Mouse (Mus musculus): ENCODE measurements around the gene Bcar1. TPM values are rescaled to one million over a fixed set of nuclear protein-coding genes. Genes with fewer than 3 reads are reported as not detected.

The Bcar1 gene
- total and polyA plus RNA-seq, 2 experiments from 2014 or later, result 44.3 to 72.8 TPM

DNA sequence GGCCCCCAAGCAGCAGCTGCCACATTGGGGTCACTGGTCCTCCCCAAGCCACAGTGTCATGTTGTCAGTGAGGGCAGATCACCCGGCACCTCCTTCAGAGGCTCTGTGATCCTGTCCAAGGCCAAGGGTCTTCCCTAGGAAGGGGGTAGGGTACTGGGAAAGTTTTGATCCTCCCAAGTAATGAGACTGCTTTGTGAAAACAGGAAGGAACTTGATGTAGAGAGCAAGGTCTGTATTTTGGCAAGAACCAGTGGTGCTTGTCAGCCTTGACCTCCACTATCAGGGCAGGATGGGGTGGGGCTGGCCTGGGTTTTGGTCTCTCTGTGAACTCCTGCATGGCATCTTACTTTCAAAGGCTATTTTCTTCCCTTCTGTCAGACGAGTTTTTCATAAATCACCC is 10.5 kb upstream of the Bcar1 start:
- ATAC-seq (ENCODE audit: low FRiP score) (no peak), DNase-seq (ENCODE audit: low spot score) (no peak)
- WGBS, result 64% methylated on average over 2 of the region's 2 CpGs
- Histone ChIP-seq H3K9ac (replicated peaks; ENCODE audit: low read length, poor library complexity, severe bottlenecking) (no peak overlapping the region), H3K9me3 (ENCODE audit: low read length) (no peaks in the 10 kb centered on the region), H3K4me3 (ENCODE audit: low read depth, low read length) (no peak overlapping the region), H3K4me1 (ENCODE audit: insufficient read depth, low read length) (no peaks in the 10 kb centered on the region), H3K27me3 (ENCODE audit: insufficient read depth, low read length) (no peaks in the 10 kb centered on the region), H3K4me2 (ENCODE audit: low read depth, low read length, poor library complexity, severe bottlenecking) (no peak overlapping the region), H3K27ac (ENCODE audit: low read depth, low read length) (no peak overlapping the region), H3K36me3 (ENCODE audit: insufficient read depth, low read length) (no peaks in the 10 kb centered on the region)
- no peak for TF ChIP-seq CTCF (IDR thresholded peaks at IDR 0.05)

DNA sequence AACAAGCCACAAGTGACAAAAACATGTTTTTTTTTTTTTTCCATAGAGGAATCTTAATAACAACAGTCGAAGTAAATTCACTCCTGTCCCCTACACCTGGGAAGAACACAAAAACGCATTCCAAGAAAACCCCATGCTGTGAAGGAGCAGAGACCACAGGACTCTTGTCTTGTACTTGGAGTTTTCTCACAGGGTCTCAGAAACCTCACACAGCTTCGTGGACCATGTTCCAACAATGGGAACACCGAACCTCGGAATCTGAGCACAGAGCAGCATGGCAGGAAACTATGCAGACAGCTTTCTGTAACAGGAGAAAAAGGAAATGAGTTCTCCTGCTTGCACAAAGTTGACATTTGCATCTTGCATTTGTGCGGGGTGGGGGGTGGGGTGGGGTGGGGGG is 5.2 kb upstream of the Bcar1 start:
- H3K9me3 ChIP-seq (ENCODE audit: low read length), result no peaks in the 10 kb centered on the region
- no peak overlapping the region for H3K27ac ChIP-seq (ENCODE audit: low read depth, low read length)
- no peak for TF ChIP-seq CTCF (IDR thresholded peaks at IDR 0.05)
- H3K36me3 ChIP-seq (ENCODE audit: insufficient read depth, low read length), result no peaks in the 10 kb centered on the region
- H3K4me2 ChIP-seq (ENCODE audit: low read depth, low read length, poor library complexity, severe bottlenecking), result no peak overlapping the region
- 64% methylated on average over 6 of the region's 6 CpGs for WGBS
- H3K4me3 ChIP-seq (ENCODE audit: low read depth, low read length), result no peak overlapping the region
- H3K9ac ChIP-seq (replicated peaks; ENCODE audit: low read length, poor library complexity, severe bottlenecking), result no peak overlapping the region
- ATAC-seq (ENCODE audit: low FRiP score), result no peak
- no peak for DNase-seq (ENCODE audit: low spot score)
- no peaks in the 10 kb centered on the region for H3K27me3 ChIP-seq (ENCODE audit: insufficient read depth, low read length)
- H3K4me1 ChIP-seq (ENCODE audit: insufficient read depth, low read length), result peaks cover 18% of the 10 kb centered on the region

DNA sequence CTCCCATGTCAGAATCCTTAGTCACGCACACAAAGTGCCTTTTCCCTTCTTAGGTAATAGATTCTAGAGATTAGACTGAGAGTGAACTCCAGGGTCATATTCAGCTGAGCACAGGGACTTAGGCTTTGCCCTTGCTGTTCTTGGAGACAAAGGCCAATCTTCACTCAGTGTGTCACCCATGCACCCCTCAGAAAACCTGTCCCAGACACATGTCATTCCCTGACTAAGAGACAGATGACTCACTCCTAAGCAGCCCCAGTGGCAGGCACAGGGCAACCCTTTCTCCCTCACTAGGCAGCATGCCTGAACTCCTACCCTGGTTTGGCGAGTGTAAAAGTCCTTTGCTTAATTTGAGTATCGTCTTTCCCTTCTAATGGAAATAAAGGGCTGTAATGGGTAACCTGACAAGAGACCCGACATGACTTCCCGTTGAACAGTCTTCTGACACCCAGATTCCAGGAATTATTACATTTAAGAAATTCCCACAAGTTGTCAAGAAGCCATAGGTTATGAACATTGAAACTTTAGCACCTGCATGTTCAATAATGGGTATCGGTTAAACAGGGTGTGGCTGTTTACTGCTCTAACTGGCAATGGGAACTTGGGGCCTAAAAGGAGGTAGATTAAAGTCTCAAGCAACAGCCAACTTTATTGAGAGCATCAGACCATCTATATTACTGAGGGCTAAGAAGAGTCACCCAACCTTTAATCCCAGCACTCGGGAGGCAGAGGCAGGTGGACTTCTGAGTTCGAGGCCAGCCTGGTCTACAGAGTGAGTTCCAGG is 4.4 kb upstream of the Bcar1 start:
- no peaks in the 10 kb centered on the region for H3K27me3 ChIP-seq (ENCODE audit: insufficient read depth, low read length)
- ATAC-seq (ENCODE audit: low FRiP score) (no peak), DNase-seq (ENCODE audit: low spot score) (no peak)
- H3K9ac ChIP-seq (replicated peaks; ENCODE audit: low read length, poor library complexity, severe bottlenecking), result no peak overlapping the region
- H3K4me2 ChIP-seq (ENCODE audit: low read depth, low read length, poor library complexity, severe bottlenecking), result no peak overlapping the region
- H3K36me3 ChIP-seq (ENCODE audit: insufficient read depth, low read length), result no peaks in the 10 kb centered on the region
- peaks cover 18% of the 10 kb centered on the region for H3K4me1 ChIP-seq (ENCODE audit: insufficient read depth, low read length)
- TF ChIP-seq CTCF (IDR thresholded peaks at IDR 0.05), result no peak
- H3K27ac ChIP-seq (ENCODE audit: low read depth, low read length), result no peak overlapping the region
- no peaks in the 10 kb centered on the region for H3K9me3 ChIP-seq (ENCODE audit: low read length)
- WGBS, result 89% methylated on average over 8 of the region's 8 CpGs
- H3K4me3 ChIP-seq (ENCODE audit: low read depth, low read length), result no peak overlapping the region

DNA sequence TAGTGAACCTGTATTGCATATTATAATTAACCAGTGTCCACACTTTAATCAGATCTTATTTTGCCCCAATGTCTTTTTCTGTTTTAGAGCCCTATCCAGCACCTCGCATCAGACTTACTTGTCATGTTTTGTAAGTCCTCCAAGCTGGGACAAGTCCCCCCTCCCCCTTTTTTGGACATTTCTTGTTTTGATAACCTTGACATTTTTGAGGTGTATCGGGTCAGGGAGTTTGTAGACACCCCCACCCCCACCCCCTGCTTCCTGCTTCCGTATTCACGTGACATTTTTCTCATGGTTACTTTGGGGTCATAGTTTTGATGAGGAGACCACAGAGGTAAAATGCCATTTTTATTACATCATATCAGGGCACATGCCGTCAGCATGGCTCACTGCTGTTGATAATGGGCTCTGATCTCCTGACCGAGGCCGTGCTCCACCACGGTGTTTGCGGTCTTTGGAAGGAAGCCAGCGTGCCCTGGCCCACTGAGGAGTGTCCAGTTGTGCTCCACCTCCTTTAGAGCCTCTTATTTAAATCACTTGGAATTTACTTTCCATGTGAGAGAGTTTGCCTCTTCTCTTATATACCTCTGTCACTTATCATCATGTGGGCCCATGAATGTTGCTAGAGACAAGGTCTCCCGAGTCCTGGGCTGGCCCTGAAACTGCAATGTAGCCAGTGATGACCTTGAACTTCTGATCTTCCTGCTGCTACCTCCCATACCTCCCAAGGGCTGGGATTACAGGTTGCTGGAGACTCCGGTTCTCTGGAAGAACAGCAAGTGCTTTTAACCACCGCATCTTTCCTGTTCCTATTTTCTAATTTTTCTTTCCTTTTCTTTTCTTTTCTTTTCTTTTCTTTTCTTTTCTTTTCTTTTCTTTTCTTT is 3.2 kb upstream of the Bcar1 start:
- ATAC-seq (ENCODE audit: low FRiP score) (no peak), DNase-seq (ENCODE audit: low spot score) (no peak)
- Histone ChIP-seq H3K36me3 (ENCODE audit: insufficient read depth, low read length) (no peaks in the 10 kb centered on the region), H3K9ac (replicated peaks; ENCODE audit: low read length, poor library complexity, severe bottlenecking) (no peak overlapping the region), H3K4me3 (ENCODE audit: low read depth, low read length) (no peak overlapping the region), H3K9me3 (ENCODE audit: low read length) (no peaks in the 10 kb centered on the region), H3K27ac (ENCODE audit: low read depth, low read length) (no peak overlapping the region), H3K27me3 (ENCODE audit: insufficient read depth, low read length) (no peaks in the 10 kb centered on the region), H3K4me2 (ENCODE audit: low read depth, low read length, poor library complexity, severe bottlenecking) (no peak overlapping the region), H3K4me1 (ENCODE audit: insufficient read depth, low read length) (peaks cover 22% of the 10 kb centered on the region)
- TF ChIP-seq CTCF (IDR thresholded peaks at IDR 0.05), result no peak
- 80% methylated on average over 13 of the region's 13 CpGs for WGBS

DNA sequence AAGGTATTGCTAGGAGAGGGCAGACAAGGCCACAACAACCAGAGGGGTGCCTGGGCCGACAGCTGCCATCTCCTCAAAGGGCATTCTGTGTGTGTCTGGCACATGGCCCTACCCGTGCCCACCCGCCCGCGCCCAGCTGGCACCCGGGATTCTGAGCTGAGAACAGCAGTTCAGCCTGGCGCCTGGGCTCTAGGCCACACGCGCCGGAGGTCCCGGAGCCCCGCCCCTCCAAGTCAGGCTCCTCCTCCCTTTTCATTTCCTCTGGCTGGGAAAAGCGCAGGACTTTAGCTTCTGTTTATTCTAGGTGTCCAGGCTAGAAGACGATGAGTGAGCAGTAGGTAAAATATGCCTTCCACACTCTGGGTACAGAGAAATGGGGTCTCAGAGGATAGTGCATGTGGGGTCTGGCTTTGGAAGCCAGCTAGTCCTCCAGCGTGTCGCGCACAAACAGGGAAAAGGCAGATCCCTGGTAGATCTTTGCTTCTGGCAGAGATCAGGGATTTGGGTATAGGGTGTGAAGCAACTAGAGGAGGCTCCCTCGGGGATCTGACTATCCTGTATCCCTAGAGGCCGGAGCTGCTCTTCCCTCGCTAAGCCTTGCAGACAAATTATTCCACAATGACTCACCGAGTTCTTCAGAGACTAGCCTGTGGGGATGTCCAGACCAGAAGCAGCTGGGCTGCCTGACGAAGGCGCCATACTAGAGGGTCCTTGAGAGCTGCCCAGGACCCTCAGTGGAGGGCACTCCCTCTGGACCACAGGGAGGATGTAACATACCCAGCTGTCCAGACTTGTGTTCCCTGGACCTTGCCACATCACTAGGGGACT is 2.2 kb upstream of the Bcar1 start:
- Histone ChIP-seq H3K4me1 (ENCODE audit: insufficient read depth, low read length) (peaks cover 32% of the 10 kb centered on the region), H3K9me3 (ENCODE audit: low read length) (no peaks in the 10 kb centered on the region), H3K36me3 (ENCODE audit: insufficient read depth, low read length) (no peaks in the 10 kb centered on the region), H3K27me3 (ENCODE audit: insufficient read depth, low read length) (no peaks in the 10 kb centered on the region), H3K27ac (ENCODE audit: low read depth, low read length) (peak overlapping the region; percentile 43; the same call in 1 of the 2 replicates), H3K4me2 (ENCODE audit: low read depth, low read length, poor library complexity, severe bottlenecking) (peak overlapping the region; percentile 42), H3K4me3 (ENCODE audit: low read depth, low read length) (no peak overlapping the region), H3K9ac (replicated peaks; ENCODE audit: low read length, poor library complexity, severe bottlenecking) (no peak overlapping the region)
- 5% methylated on average over 23 of the region's 23 CpGs for WGBS
- ATAC-seq (ENCODE audit: low FRiP score) (peak; percentile 63), DNase-seq (ENCODE audit: low spot score) (peak; percentile 85)
- TF ChIP-seq CTCF (IDR thresholded peaks at IDR 0.05), result no peak
